Mouse (Mus musculus) erythroid progenitor cell, adult 5-6 weeks (primary cell): Measurements from ENCODE around the gene Gm13199. TPM values are rescaled to one million over a fixed set of nuclear protein-coding genes. Genes with fewer than 3 reads are reported as not detected.

ENCODE experiments used
- ATAC-seq: replicated peaks from 2 replicates; pipeline ENCODE4 v1.8.0; 2016; ENCODE audit warnings: moderate number of reproducible peaks, mild to moderate bottlenecking, moderate TSS enrichment, inconsistent platforms; ENCODE audit not compliant: poor library complexity, low FRiP score, severe bottlenecking
- total RNA-seq, 2 experiments: library from RNA; stranded (forward) in 1 of 2; stranded (reverse) in 1 of 2; fragments of 150-400 nt in 1 of 2; fragments of 186-747, 209-891 nt in 1 of 2; gene quantifications; 2 replicates each; pipeline versions ENCODE4 v1.2.3 to v1.2.4; 2015 to 2017; ENCODE audit warnings: low replicate concordance in 2 of 2

The Gm13199 gene
- total RNA-seq (2015; ENCODE audit: low replicate concordance) (2.2 TPM in 1 of 2 replicates, not detected in the other), total RNA-seq (2017; ENCODE audit: low replicate concordance) (1.1 TPM in 1 of 2 replicates, not detected in the other)

GRCm38 (mm10) chr2:5862834-5863233 lies at the start of gene Gm13199:
Gene Gm13199 (minus strand): TSS chr2:5862934.
- no peak for ATAC-seq

GRCm38 (mm10) chr2:5911282-5911965 lies 48.7 kb upstream of the Gm13199 start:
- no peak for ATAC-seq

GRCm38 (mm10) chr2:5906625-5907024 lies 43.9 kb upstream of the Gm13199 start:
- ATAC-seq: peak; percentile 77

- no peak for ATAC-seq
These were observed 43.4 kb upstream of the Gm13199 start for GRCm38 (mm10) chr2:5906092-5906491.

GRCm38 (mm10) chr2:5900145-5900544 lies 37.4 kb upstream of the Gm13199 start:
- 0 out of 2 replicates have a peak, but pooled peaks have one; percentile 35 for ATAC-seq

- peak; percentile 97 for ATAC-seq
These were observed 32.3 kb upstream of the Gm13199 start, which contains the start of gene Sec61a2 for GRCm38 (mm10) chr2:5894843-5895570. Gene Sec61a2 (minus strand): TSS chr2:5895432.

- ATAC-seq: no peak
These were observed 31.6 kb upstream of the Gm13199 start for GRCm38 (mm10) chr2:5894296-5894695.

- ATAC-seq: no peak
These were observed 26.7 kb upstream of the Gm13199 start for GRCm38 (mm10) chr2:5889412-5889811.

- no peak for ATAC-seq
These were observed 26.1 kb upstream of the Gm13199 start for GRCm38 (mm10) chr2:5888865-5889264.

GRCm38 (mm10) chr2:5877446-5877845 lies 14.7 kb upstream of the Gm13199 start:
- ATAC-seq: no peak

GRCm38 (mm10) chr2:5869746-5870145 lies 7.0 kb upstream of the Gm13199 start:
- no peak for ATAC-seq

GRCm38 (mm10) chr2:5867681-5868080 lies 4.9 kb upstream of the Gm13199 start:
- ATAC-seq: no peak

- no peak for ATAC-seq
These were observed 10.9 kb downstream of the Gm13199 start for GRCm38 (mm10) chr2:5851866-5852265.

- ATAC-seq: no peak
These were observed 11.6 kb downstream of the Gm13199 start for GRCm38 (mm10) chr2:5851116-5851515.

GRCm38 (mm10) chr2:5845826-5846225 lies 16.9 kb downstream of the Gm13199 start:
- ATAC-seq: no peak

GRCm38 (mm10) chr2:5844873-5845631 lies 17.7 kb downstream of the Gm13199 start, which contains the start of the genes Nudt5 and Cdc123:
Gene Nudt5 (plus strand): TSS chr2:5845019.
Gene Cdc123 (minus strand): TSS chr2:5845164.
- peak; percentile 99 for ATAC-seq

GRCm38 (mm10) chr2:5844181-5844872 lies 18.4 kb downstream of the Gm13199 start:
- peak; percentile 44 for ATAC-seq

- no peak for ATAC-seq
These were observed 21.9 kb downstream of the Gm13199 start for GRCm38 (mm10) chr2:5840815-5841214.

GRCm38 (mm10) chr2:5825265-5825913 lies 37.3 kb downstream of the Gm13199 start:
- ATAC-seq: no peak
